Mouse (Mus musculus): Measurements from ENCODE around the gene Alg3. TPM values are rescaled to one million over a fixed set of nuclear protein-coding genes. Genes with fewer than 3 reads are reported as not detected.

The Alg3 gene
- polyA plus RNA-seq, 1 experiment from 2014 or later: 41.6 TPM

DNA sequence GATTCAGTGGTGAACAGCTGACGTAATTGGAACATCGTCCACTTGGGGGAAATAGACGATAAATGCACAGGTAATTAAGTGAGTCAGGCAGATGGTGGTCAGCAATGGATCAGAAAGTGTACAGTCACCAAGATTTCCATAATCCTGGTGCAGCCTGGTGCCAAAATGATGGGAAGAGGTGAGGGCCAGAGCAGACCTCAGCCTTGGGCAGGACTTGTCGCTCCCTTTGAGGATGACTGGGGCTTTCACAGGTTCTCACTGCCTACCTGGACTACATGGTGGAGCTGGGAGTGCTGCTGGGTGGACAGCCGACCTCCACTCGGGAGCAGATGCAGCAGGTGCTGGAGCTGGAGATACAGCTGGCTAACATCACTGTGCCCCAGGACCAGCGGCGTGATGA is 25.9 kb upstream of the Alg3 start:
- WGBS: 85% methylated on average over 8 of the region's 8 CpGs

DNA sequence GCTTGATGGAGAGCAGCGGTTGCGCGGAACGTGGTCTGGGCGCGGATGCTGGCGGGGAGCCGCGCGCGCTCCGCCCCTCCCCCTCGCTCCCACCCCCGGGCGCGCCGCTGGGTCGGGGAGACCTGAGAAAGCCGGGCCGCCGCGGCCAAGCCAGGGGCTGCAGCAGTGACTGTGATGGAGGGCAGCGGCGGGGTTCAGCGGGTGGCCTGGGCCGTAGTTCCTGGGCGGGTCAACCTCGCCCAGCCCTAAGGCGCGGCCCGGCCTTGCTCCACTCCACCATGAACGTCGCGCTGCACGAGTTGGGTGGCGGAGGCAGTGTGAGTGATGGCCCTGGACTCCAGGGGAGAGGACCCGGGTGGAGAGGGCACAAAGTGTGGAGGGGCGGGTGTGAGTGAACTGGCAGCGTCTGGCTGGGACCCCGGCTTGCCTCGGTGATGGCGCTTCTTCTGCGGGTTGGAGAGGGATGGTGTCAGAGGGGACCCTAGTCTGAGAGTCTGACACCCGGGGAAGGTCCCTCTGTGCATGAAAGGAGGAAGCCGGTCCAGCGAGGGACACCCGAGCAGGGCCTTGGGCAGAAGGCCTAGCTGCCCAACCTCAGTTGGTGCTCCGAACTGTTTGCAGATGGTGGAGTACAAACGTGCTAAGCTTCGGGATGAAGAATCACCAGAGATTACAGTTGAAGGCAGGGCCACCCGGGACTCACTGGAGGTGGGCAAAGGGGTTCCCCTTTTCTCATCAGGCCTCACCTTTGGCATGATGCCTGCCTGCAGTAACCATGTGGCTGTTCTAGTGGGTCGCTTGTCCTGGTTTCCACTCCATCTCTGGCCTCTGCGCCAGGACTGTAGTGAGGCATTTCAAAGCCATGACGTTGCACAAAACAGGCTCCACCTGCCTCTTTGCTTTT is 18.4 kb upstream of the Alg3 start, which contains the start of gene Ece2:
Gene Ece2, plus strand, starts transcription at position 98 of the 904 bp plus-strand sequence.
- ATAC-seq: peak; percentile 80
- WGBS: 5% methylated on average over 52 of the region's 54 CpGs

More for the DNA sequence above, 25.9 kb upstream of the Alg3 start:
- H3K27me3 ChIP-seq (ENCODE audit: control insufficient read depth, insufficient read depth, low read depth, low read length): no peaks in the 10 kb centered on the region
- H3K4me2 ChIP-seq (ENCODE audit: low read length): no peak overlapping the region
- no peak for ATAC-seq
- peaks cover 6% of the 10 kb centered on the region; the same call in 1 of the 2 replicates for H3K36me3 ChIP-seq (ENCODE audit: control insufficient read depth, insufficient read depth, low read length)
- H3K4me1 ChIP-seq (ENCODE audit: control insufficient read depth, insufficient read depth, low read length): no peaks in the 10 kb centered on the region
- 0 out of 2 replicates have a peak overlapping the region, but pooled peaks have one; percentile 52 for H3K27ac ChIP-seq (ENCODE audit: low read length)
- H3K9me3 ChIP-seq (replicated peaks; ENCODE audit: control insufficient read depth, low read length, poor library complexity, severe bottlenecking): no peaks in the 10 kb centered on the region
- no peak overlapping the region for H3K4me3 ChIP-seq (ENCODE audit: low read depth, low read length)
- no peak overlapping the region for H3K9ac ChIP-seq (ENCODE audit: low read depth, low read length)

DNA sequence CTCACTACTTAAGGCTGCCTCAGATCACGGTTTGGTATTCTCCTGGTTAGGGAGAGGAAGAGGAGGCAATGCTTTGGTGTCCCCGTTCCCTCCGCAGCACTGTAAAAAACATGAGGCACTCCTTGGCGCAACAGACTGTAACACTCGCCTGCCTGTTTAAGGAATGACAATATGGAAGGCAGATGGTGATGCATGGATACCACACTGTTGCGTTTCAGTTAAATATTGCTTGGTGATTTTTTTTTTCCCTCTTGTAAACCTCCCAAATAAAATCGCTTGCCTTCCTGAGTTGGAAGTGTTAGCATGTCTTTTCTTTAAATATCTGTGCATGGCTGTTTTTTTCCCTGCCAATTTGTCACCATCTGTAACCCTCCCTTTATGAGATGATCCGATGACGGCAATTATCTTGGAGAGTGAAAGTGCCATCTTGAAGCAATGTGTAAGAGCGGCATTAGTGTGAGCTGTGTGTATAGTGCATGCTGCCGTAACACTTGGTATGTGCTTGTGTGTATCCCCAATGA is 17.4 kb upstream of the Alg3 start:
- ATAC-seq: peak; percentile 30; the same call in 1 of the 2 replicates
- peak overlapping the region; percentile 88 for H3K4me2 ChIP-seq (ENCODE audit: low read length)
- H3K27me3 ChIP-seq (ENCODE audit: control insufficient read depth, insufficient read depth, low read depth, low read length): no peaks in the 10 kb centered on the region
- peaks cover 3% of the 10 kb centered on the region; the same call in 1 of the 2 replicates for H3K4me1 ChIP-seq (ENCODE audit: control insufficient read depth, insufficient read depth, low read length)
- H3K9ac ChIP-seq (ENCODE audit: low read depth, low read length): no peak overlapping the region
- H3K4me3 ChIP-seq (ENCODE audit: low read depth, low read length): peak overlapping the region; percentile 67; the same call in 1 of the 2 replicates
- no peaks in the 10 kb centered on the region for H3K9me3 ChIP-seq (replicated peaks; ENCODE audit: control insufficient read depth, low read length, poor library complexity, severe bottlenecking)
- no peak overlapping the region for H3K27ac ChIP-seq (ENCODE audit: low read length)
- 54% methylated on average over 11 of the region's 11 CpGs for WGBS
- H3K36me3 ChIP-seq (ENCODE audit: control insufficient read depth, insufficient read depth, low read length): no peaks in the 10 kb centered on the region

More for the DNA sequence above, 18.4 kb upstream of the Alg3 start, which contains the start of gene Ece2:
- H3K27ac ChIP-seq (ENCODE audit: low read length): peak within 1 kb of the TSS; percentile 79
- no peaks in the 10 kb centered on the region for H3K36me3 ChIP-seq (ENCODE audit: control insufficient read depth, insufficient read depth, low read length)
- peak within 1 kb of the TSS; percentile 67 for H3K4me3 ChIP-seq (ENCODE audit: low read depth, low read length)
- peak within 1 kb of the TSS; percentile 88 for H3K4me2 ChIP-seq (ENCODE audit: low read length)
- H3K4me1 ChIP-seq (ENCODE audit: control insufficient read depth, insufficient read depth, low read length): peaks cover 3% of the 10 kb centered on the region; the same call in 1 of the 2 replicates
- no peaks in the 10 kb centered on the region for H3K27me3 ChIP-seq (ENCODE audit: control insufficient read depth, insufficient read depth, low read depth, low read length)
- H3K9ac ChIP-seq (ENCODE audit: low read depth, low read length): peak within 1 kb of the TSS; percentile 88
- H3K9me3 ChIP-seq (replicated peaks; ENCODE audit: control insufficient read depth, low read length, poor library complexity, severe bottlenecking): no peaks in the 10 kb centered on the region

DNA sequence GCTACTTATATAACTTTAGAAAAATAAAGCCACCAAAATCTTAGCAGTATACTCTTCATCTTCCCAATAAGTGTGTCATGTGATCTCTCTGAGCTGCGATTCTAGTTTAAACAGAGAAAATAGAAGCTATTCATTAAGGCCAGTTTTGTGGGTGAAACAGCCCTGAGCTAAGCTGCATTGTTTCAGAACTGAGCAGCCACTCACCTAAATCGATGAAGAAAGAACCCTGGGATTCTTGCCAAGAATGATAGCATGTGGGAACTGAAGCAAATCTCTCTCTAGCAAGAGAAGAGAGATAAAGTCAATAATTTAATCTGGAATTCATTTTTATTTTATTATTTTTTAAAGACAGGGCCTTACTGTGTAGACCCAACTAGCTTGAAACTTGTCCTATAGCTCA is 11.7 kb upstream of the Alg3 start:
- H3K4me3 ChIP-seq (ENCODE audit: low read depth, low read length): no peak overlapping the region
- 36% methylated on average over 2 of the region's 2 CpGs for WGBS
- no peak overlapping the region for H3K4me2 ChIP-seq (ENCODE audit: low read length)
- peak overlapping the region; percentile 96; the same call in 1 of the 2 replicates for H3K27ac ChIP-seq (ENCODE audit: low read length)
- no peaks in the 10 kb centered on the region for H3K36me3 ChIP-seq (ENCODE audit: control insufficient read depth, insufficient read depth, low read length)
- no peaks in the 10 kb centered on the region for H3K9me3 ChIP-seq (replicated peaks; ENCODE audit: control insufficient read depth, low read length, poor library complexity, severe bottlenecking)
- no peaks in the 10 kb centered on the region for H3K27me3 ChIP-seq (ENCODE audit: control insufficient read depth, insufficient read depth, low read depth, low read length)
- H3K9ac ChIP-seq (ENCODE audit: low read depth, low read length): no peak overlapping the region
- ATAC-seq: no peak
- peaks cover 13% of the 10 kb centered on the region for H3K4me1 ChIP-seq (ENCODE audit: control insufficient read depth, insufficient read depth, low read length)

DNA sequence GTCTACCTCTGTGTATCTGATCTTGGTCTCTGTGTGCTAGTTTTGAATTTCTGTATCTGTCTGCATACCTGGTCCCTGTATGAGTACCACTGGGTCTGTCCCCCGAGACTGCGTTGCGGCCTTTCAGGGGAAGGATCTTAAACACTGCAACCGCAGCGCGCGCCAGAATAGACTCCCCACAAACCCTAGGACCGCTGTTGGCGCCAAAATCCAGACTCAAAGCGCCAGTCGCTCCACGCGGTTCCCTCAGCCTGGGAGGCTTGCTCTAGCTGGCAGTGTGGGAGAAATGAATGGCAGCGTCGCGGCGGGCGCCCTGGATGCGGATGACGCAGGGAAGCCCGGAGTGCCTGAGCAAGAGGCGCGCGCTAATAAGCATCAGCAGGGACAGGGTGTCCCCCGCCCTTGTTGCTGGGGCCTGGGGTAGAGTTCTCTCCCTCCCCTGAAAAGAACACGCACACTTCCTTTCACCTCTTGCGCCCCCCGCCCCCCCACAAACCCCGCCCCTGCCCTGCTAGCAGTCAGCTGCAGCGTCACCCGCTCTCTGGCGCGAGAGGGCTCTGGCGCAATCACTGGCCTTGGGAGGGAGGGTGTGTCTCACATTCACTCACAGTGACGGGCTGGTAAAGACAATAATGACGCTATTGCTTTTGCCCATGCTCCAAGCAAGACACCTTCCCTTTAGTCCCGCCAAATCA is 10.6 kb upstream of the Alg3 start:
- H3K4me3 ChIP-seq (ENCODE audit: low read depth, low read length): peak overlapping the region; percentile 89
- no peaks in the 10 kb centered on the region for H3K27me3 ChIP-seq (ENCODE audit: control insufficient read depth, insufficient read depth, low read depth, low read length)
- peak overlapping the region; percentile 96 for H3K27ac ChIP-seq (ENCODE audit: low read length)
- ATAC-seq: peak; percentile 74
- H3K4me2 ChIP-seq (ENCODE audit: low read length): peak overlapping the region; percentile 77
- H3K9me3 ChIP-seq (replicated peaks; ENCODE audit: control insufficient read depth, low read length, poor library complexity, severe bottlenecking): no peaks in the 10 kb centered on the region
- WGBS: under 1% methylated on average over 34 of the region's 37 CpGs
- peaks cover 13% of the 10 kb centered on the region for H3K4me1 ChIP-seq (ENCODE audit: control insufficient read depth, insufficient read depth, low read length)
- peak overlapping the region; percentile 94 for H3K9ac ChIP-seq (ENCODE audit: low read depth, low read length)
- no peaks in the 10 kb centered on the region for H3K36me3 ChIP-seq (ENCODE audit: control insufficient read depth, insufficient read depth, low read length)

DNA sequence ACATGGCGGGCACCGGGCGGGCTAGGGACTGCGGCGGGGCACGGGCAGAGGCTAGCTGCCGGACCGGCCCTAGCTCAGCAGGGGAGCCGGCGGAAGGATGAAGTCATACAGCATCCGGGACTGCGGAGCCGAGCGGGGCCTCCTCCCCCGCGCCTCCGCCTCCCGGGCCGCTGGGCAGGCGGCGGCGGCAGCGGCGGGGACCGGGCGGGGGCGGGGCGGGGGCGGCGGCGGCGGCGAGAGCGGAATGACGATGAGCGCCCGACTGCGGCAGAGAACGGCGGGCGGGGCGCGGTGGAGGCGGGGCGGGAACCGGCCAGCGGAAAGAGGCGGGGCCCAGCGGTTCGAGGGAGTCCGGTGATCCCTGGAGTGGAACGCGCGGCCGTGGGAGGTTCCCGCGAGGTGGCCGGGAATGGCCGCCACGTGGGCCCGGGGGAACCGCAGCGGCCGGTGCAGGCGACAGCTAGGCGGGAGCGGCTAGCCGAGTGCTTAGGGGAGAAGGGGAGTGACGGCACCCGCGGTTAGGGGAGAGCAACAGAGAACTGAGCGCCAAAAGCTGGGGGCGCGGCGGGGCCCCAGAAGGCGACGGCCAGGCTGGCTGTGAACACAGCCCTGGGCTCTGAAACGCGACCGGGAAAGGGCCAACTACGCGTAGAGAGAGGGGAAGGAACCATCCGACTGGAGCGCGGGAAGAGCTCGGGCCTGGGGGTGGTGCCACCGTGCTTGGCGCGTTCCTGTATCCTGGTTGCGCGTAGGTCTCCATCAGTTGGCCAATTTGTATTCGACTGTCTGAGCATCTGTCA is 9.9 kb upstream of the Alg3 start, which contains the start of gene Camk2n2:
Gene Camk2n2, minus strand, starts transcription at position 97 of the 800 bp plus-strand sequence.
- WGBS: under 1% methylated on average over 68 of the region's 92 CpGs
- Histone ChIP-seq H3K4me2 (ENCODE audit: low read length) (peak within 1 kb of the TSS; percentile 77), H3K4me1 (ENCODE audit: control insufficient read depth, insufficient read depth, low read length) (peaks cover 13% of the 10 kb centered on the region), H3K27ac (ENCODE audit: low read length) (peak within 1 kb of the TSS; percentile 96), H3K36me3 (ENCODE audit: control insufficient read depth, insufficient read depth, low read length) (no peaks in the 10 kb centered on the region), H3K4me3 (ENCODE audit: low read depth, low read length) (peak within 1 kb of the TSS; percentile 89), H3K27me3 (ENCODE audit: control insufficient read depth, insufficient read depth, low read depth, low read length) (no peaks in the 10 kb centered on the region), H3K9ac (ENCODE audit: low read depth, low read length) (peak within 1 kb of the TSS; percentile 94), H3K9me3 (replicated peaks; ENCODE audit: control insufficient read depth, low read length, poor library complexity, severe bottlenecking) (no peaks in the 10 kb centered on the region)
- peak; percentile 63 for ATAC-seq

DNA sequence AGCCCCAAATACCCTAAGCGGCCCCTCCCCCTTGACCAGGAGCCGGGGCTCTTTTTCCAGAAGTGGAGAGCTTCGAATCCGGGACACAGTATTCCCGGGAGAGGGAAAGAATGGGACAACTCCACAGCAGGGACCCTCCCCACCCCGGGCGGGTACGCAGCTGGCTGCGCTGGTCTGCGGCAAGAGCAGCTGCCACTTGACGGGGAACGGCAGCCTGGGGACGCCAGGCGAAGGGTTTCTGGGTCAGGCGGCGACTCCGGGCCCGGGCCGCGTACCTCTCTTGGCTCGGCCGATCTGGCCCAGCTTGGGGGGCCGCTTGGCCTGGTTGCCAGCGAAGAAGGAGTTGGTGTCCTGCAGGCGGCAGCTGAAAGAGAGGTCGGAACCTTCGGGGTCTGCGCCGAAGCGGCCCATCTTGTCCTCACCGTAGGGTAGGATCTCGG is 9.2 kb upstream of the Alg3 start:
- Histone ChIP-seq H3K9ac (ENCODE audit: low read depth, low read length) (peak overlapping the region; percentile 94), H3K27me3 (ENCODE audit: control insufficient read depth, insufficient read depth, low read depth, low read length) (no peaks in the 10 kb centered on the region), H3K9me3 (replicated peaks; ENCODE audit: control insufficient read depth, low read length, poor library complexity, severe bottlenecking) (no peaks in the 10 kb centered on the region), H3K36me3 (ENCODE audit: control insufficient read depth, insufficient read depth, low read length) (no peaks in the 10 kb centered on the region), H3K27ac (ENCODE audit: low read length) (peak overlapping the region; percentile 96), H3K4me3 (ENCODE audit: low read depth, low read length) (peak overlapping the region; percentile 89), H3K4me2 (ENCODE audit: low read length) (peak overlapping the region; percentile 77), H3K4me1 (ENCODE audit: control insufficient read depth, insufficient read depth, low read length) (peaks cover 13% of the 10 kb centered on the region)
- peak; percentile 8 for ATAC-seq
- WGBS: under 1% methylated on average over 32 of the region's 32 CpGs

DNA sequence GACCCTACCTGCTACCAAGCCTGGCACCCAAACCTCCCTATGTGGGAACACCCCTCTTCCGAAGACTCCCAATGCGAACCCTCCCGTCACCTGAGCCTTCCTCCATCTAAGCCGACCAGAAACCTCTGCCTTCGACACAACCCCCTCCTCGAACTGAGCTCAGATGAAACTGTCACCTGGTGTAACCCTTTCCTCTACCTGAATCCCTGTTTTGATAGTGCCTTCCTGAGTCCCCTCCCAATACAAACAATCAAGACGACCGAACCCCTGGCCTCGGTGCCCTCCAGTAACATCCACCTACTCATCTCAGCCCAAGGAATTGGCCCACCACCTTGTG is 8.8 kb upstream of the Alg3 start:
- WGBS: under 1% methylated on average over 9 of the region's 9 CpGs
- H3K27me3 ChIP-seq (ENCODE audit: control insufficient read depth, insufficient read depth, low read depth, low read length): no peaks in the 10 kb centered on the region
- H3K36me3 ChIP-seq (ENCODE audit: control insufficient read depth, insufficient read depth, low read length): no peaks in the 10 kb centered on the region
- ATAC-seq: peak; percentile 6
- H3K9me3 ChIP-seq (replicated peaks; ENCODE audit: control insufficient read depth, low read length, poor library complexity, severe bottlenecking): no peaks in the 10 kb centered on the region
- peak overlapping the region; percentile 96 for H3K27ac ChIP-seq (ENCODE audit: low read length)
- peaks cover 13% of the 10 kb centered on the region for H3K4me1 ChIP-seq (ENCODE audit: control insufficient read depth, insufficient read depth, low read length)
- peak overlapping the region; percentile 89 for H3K4me3 ChIP-seq (ENCODE audit: low read depth, low read length)
- peak overlapping the region; percentile 94 for H3K9ac ChIP-seq (ENCODE audit: low read depth, low read length)
- peak overlapping the region; percentile 77 for H3K4me2 ChIP-seq (ENCODE audit: low read length)

All from midbrain, embryonic 16.5 days (tissue).